ENCODE assay signal across 8 mouse cellular contexts in the genomic region with DNA sequence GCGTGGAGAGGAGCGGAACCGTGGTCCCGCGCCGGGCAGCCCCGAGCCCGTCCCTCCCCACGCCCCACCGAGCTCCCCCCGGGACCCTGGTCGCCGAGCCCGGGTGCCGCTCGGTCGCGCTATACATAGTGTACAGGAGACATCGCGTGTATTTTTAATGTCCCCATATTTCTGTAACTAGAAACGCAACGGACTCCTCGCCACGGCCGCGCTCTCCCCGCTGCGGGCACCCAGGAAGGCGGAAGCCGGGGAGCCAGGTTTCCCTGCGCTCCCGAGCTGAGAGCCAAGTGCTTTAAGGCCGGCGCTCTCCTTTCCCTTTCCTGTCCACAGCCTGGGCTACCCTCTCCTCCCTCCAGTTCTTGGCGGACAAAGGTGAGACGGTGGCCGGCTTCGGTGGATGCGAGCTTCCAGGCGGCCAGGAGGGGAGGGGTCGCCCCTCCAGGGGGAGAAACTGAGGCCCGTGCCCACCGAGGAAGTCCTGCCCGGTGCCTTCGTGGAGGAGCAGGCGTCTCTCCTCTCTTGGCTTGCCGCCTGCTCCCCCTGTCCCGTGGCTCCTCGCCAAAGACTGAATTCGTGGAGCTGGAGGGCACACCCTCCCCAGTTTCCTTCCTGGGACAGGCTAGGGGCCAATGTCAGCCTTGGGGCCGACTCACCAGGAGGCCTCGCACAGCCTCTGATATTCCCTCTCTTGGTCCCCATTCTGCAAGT. TPM values are rescaled to one million over a fixed set of nuclear protein-coding genes. Genes with fewer than 3 reads are reported as not detected.
DNase-seq lines count a peak whose midpoint lies in the region; ATAC-seq and TF ChIP-seq lines count a peak whose summit lies in the region.

No protein-coding gene starts in this region.

- no peak for TF ChIP-seq POLR2A in olfactory bulb, adult 2 months (IDR thresholded peaks at IDR 0.05; ENCODE audit: insufficient read depth, low read depth, low read length)

- in situ Hi-C loops in ES-E14 (cut with MboI; ENCODE audit: low sequenced_read_pairs in 2 of 2, unreplicated experiment in 2 of 2): no loop called here

- no peak overlapping the region for H3K27ac ChIP-seq in ES-E14 (ENCODE audit: insufficient read depth, low read depth, low read length, poor library complexity, severe bottlenecking)
- H3K27ac ChIP-seq in intestine, embryonic 15.5 days: no peak overlapping the region
- no peak overlapping the region for H3K27ac ChIP-seq in liver, embryonic 16.5 days (ENCODE audit: low read length)
- H3K27ac ChIP-seq in olfactory bulb, adult 2 months (ENCODE audit: insufficient read depth, low read depth, low read length): peak overlapping the region; percentile 23; the same call in 1 of the 2 replicates

- peaks cover 40% of the 10 kb centered on the region for H3K27me3 ChIP-seq in intestine, embryonic 15.5 days (replicated peaks)
- peaks cover 35% of the 10 kb centered on the region for H3K27me3 ChIP-seq in liver, embryonic 16.5 days (ENCODE audit: control insufficient read depth, insufficient read depth, low read depth, low read length)

- H3K4me2 ChIP-seq in intestine, embryonic 15.5 days (replicated peaks): peak overlapping the region; percentile 65
- peak overlapping the region; percentile 56 for H3K4me2 ChIP-seq in liver, embryonic 16.5 days (ENCODE audit: low read depth, low read length)

- TF ChIP-seq CTCF in olfactory bulb, adult 2 months (IDR thresholded peaks at IDR 0.05; ENCODE audit: insufficient read depth, low read depth, low read length): no peak

- ATAC-seq in granulocyte monocyte progenitor cell, adult 5-6 weeks (replicated peaks; ENCODE audit: poor library complexity, severe bottlenecking): 0 out of 2 replicates have a peak, but pooled peaks have one; percentile 11
- ATAC-seq in intestine, embryonic 15.5 days: peak; percentile 51; the same call in 1 of the 2 replicates
- ATAC-seq in liver, embryonic 16.5 days (ENCODE audit: low read depth): no peak

- H3K9ac ChIP-seq in ES-E14 (ENCODE audit: insufficient read depth, low read depth, low read length, poor library complexity, severe bottlenecking): peak overlapping the region; percentile 35
- peak overlapping the region; percentile 27 for H3K9ac ChIP-seq in intestine, embryonic 15.5 days
- H3K9ac ChIP-seq in liver, embryonic 16.5 days (ENCODE audit: low read depth, low read length): no peak overlapping the region

- DNase-seq in ES-E14 (ENCODE audit: low read depth, low spot score): no peak
- peak; percentile 74 for DNase-seq in adrenal gland, postnatal 14 days
- no peak for DNase-seq in frontal cortex, postnatal 10 days (ENCODE audit: low spot score in 2 of 2)
- no peak for DNase-seq in natural killer cell, adult 2 months (ENCODE audit: low spot score in 2 of 2)

- H3K4me3 ChIP-seq in ES-E14 (ENCODE audit: insufficient read depth in 1 of 2, low read depth in 1 of 2, low read length in 2 of 2, poor library complexity in 1 of 2, severe bottlenecking in 1 of 2): peak overlapping the region; percentile 62 to 63
- H3K4me3 ChIP-seq in intestine, embryonic 15.5 days (replicated peaks): peak overlapping the region; percentile 23
- H3K4me3 ChIP-seq in liver, embryonic 16.5 days (ENCODE audit: low read depth, low read length): peak overlapping the region; percentile 39
- H3K4me3 ChIP-seq in olfactory bulb, adult 2 months (ENCODE audit: insufficient read depth, low read depth, low read length): no peak overlapping the region

- H3K36me3 ChIP-seq in ES-E14 (ENCODE audit: control insufficient read depth, insufficient read depth, low read length, poor library complexity, severe bottlenecking): peaks cover 20% of the 10 kb centered on the region
- H3K36me3 ChIP-seq in intestine, embryonic 15.5 days: peaks cover 27% of the 10 kb centered on the region
- peaks cover 16% of the 10 kb centered on the region for H3K36me3 ChIP-seq in liver, embryonic 16.5 days (ENCODE audit: control insufficient read depth, insufficient read depth)

- peaks cover 0 to 6% of the 10 kb centered on the region in 2 experiments; a peak in 1 of 4 replicates for H3K4me1 ChIP-seq in ES-E14 (ENCODE audit: control insufficient read depth in 2 of 2, insufficient read depth in 2 of 2, low read length in 2 of 2, poor library complexity in 1 of 2)
- H3K4me1 ChIP-seq in intestine, embryonic 15.5 days (replicated peaks): peaks cover 17% of the 10 kb centered on the region
- H3K4me1 ChIP-seq in liver, embryonic 16.5 days (ENCODE audit: control insufficient read depth, low read depth, low read length): no peaks in the 10 kb centered on the region; the same call in 1 of the 2 replicates
- H3K4me1 ChIP-seq in olfactory bulb, adult 2 months (ENCODE audit: control insufficient read depth, insufficient read depth, low read length): peaks cover 52% of the 10 kb centered on the region

- no peaks in the 10 kb centered on the region for H3K9me3 ChIP-seq in ES-E14 (ENCODE audit: control insufficient read depth, insufficient read depth, low read depth, low read length)
- H3K9me3 ChIP-seq in intestine, embryonic 15.5 days: no peaks in the 10 kb centered on the region
- no peaks in the 10 kb centered on the region for H3K9me3 ChIP-seq in liver, embryonic 16.5 days (replicated peaks; ENCODE audit: control insufficient read depth, low read length)

- WGBS in intestine, embryonic 15.5 days: under 1% methylated on average over 52 of the region's 52 CpGs
- 1% methylated on average over 52 of the region's 52 CpGs for WGBS in liver, embryonic 16.5 days (ENCODE audit: insufficient replicate concordance)
- WGBS in olfactory bulb, adult 2 months: 24% methylated on average over 52 of the region's 52 CpGs

TF ChIP-seq in ES-E14, 5 proteins besides CTCF, POLR2A, EP300 and RAD21:
- TF ChIP-seq CHD2 (IDR thresholded peaks at IDR 0.05; ENCODE audit: low read depth, low read length): no peak
- no peak for TF ChIP-seq ZNF384 (IDR thresholded peaks at IDR 0.05; ENCODE audit: low read depth, low read length)
- no peak for TF ChIP-seq HCFC1 (IDR thresholded peaks at IDR 0.05; ENCODE audit: borderline replicate concordance, insufficient read depth, low read length)
- TF ChIP-seq ZC3H11A (IDR thresholded peaks at IDR 0.05; ENCODE audit: borderline replicate concordance, low read depth, low read length): no peak
- no peak for TF ChIP-seq MAFK (IDR thresholded peaks at IDR 0.05; ENCODE audit: insufficient read depth, low read depth, low read length)

RNA-seq across cellular contexts. Expression of a gene that starts 36.8 kb away (rescaled TPM):
- total RNA-seq in ES-E14 (2012; rRNA removed): 26.0 and 31.5 TPM in 2 replicates
- total RNA-seq in adrenal gland, postnatal 14 days (2021): 37.6 and 40.5 TPM in 2 replicates
- 31.9 and 38.5 TPM in 2 replicates for total RNA-seq in granulocyte monocyte progenitor cell, adult 5-6 weeks (2014; fragmentation: Nextera tagmentation)
- total RNA-seq in granulocyte monocyte progenitor cell, adult 5-6 weeks (2017): 35.0 and 38.3 TPM in 2 replicates
- 47.4 and 48.8 TPM in 2 replicates for polyA plus RNA-seq in intestine, embryonic 15.5 days (2015; fragmentation: Nextera tagmentation; extraction: Ambion mirVana)
- 14.2 and 15.3 TPM in 2 replicates for polyA plus RNA-seq in liver, embryonic 16.5 days (2015; fragmentation: Nextera tagmentation; extraction: Ambion mirVana)
- not detected in 2 replicates for polyA plus RNA-seq in olfactory bulb, adult 2 months (2012; ENCODE audit: insufficient read depth, insufficient read length, low replicate concordance, missing spikeins)

RNA-seq across cellular contexts. Expression of a gene that starts 37.3 kb away (rescaled TPM):
- total RNA-seq in ES-E14 (2012; rRNA removed): 1.7 and 2.0 TPM in 2 replicates
- total RNA-seq in adrenal gland, postnatal 14 days (2021): 8.4 and 8.7 TPM in 2 replicates
- total RNA-seq in granulocyte monocyte progenitor cell, adult 5-6 weeks (2014; fragmentation: Nextera tagmentation): 0.21 TPM in 1 of 2 replicates, not detected in the other
- 0.43 TPM in 1 of 2 replicates, not detected in the other for total RNA-seq in granulocyte monocyte progenitor cell, adult 5-6 weeks (2017)
- polyA plus RNA-seq in intestine, embryonic 15.5 days (2015; fragmentation: Nextera tagmentation; extraction: Ambion mirVana): 0.80 and 0.97 TPM in 2 replicates
- polyA plus RNA-seq in liver, embryonic 16.5 days (2015; fragmentation: Nextera tagmentation; extraction: Ambion mirVana): 0.13 TPM in 2 replicates
- polyA plus RNA-seq in olfactory bulb, adult 2 months (2012; ENCODE audit: insufficient read depth, insufficient read length, low replicate concordance, missing spikeins): not detected in 2 replicates

RNA-seq across cellular contexts. Expression of a gene that starts 57.3 kb away (rescaled TPM):
- 5.8 and 7.0 TPM in 2 replicates for total RNA-seq in ES-E14 (2012; rRNA removed)
- 1.7 and 2.0 TPM in 2 replicates for total RNA-seq in adrenal gland, postnatal 14 days (2021)
- 0.95 TPM in 1 of 2 replicates, not detected in the other for total RNA-seq in granulocyte monocyte progenitor cell, adult 5-6 weeks (2014; fragmentation: Nextera tagmentation)
- total RNA-seq in granulocyte monocyte progenitor cell, adult 5-6 weeks (2017): 10.0 and 10.7 TPM in 2 replicates
- polyA plus RNA-seq in intestine, embryonic 15.5 days (2015; fragmentation: Nextera tagmentation; extraction: Ambion mirVana): 4.9 and 5.2 TPM in 2 replicates
- polyA plus RNA-seq in liver, embryonic 16.5 days (2015; fragmentation: Nextera tagmentation; extraction: Ambion mirVana): 8.9 and 13.0 TPM in 2 replicates
- not detected in 2 replicates for polyA plus RNA-seq in olfactory bulb, adult 2 months (2012; ENCODE audit: insufficient read depth, insufficient read length, low replicate concordance, missing spikeins)

RNA-seq across cellular contexts. Expression of a gene that starts 57.6 kb away (rescaled TPM):
- total RNA-seq in ES-E14 (2012; rRNA removed): 5.7 and 8.8 TPM in 2 replicates
- 3.3 and 6.5 TPM in 2 replicates for total RNA-seq in adrenal gland, postnatal 14 days (2021)
- total RNA-seq in granulocyte monocyte progenitor cell, adult 5-6 weeks (2014; fragmentation: Nextera tagmentation): not detected in 2 replicates
- total RNA-seq in granulocyte monocyte progenitor cell, adult 5-6 weeks (2017): not detected in 2 replicates
- polyA plus RNA-seq in intestine, embryonic 15.5 days (2015; fragmentation: Nextera tagmentation; extraction: Ambion mirVana): 8.5 and 9.3 TPM in 2 replicates
- 2.6 and 3.0 TPM in 2 replicates for polyA plus RNA-seq in liver, embryonic 16.5 days (2015; fragmentation: Nextera tagmentation; extraction: Ambion mirVana)
- not detected in 2 replicates for polyA plus RNA-seq in olfactory bulb, adult 2 months (2012; ENCODE audit: insufficient read depth, insufficient read length, low replicate concordance, missing spikeins)
